Mouse (Mus musculus) testis, adult 2 months (tissue): Measurements from ENCODE around the gene Luc7l.

Experiments used
- CTCF ChIP-seq: fragments of 200-500 bp; IDR thresholded peaks from 2 replicates; pipeline ENCODE4 v1.5.1; 2012; ENCODE audit warnings: low read depth, mild to moderate bottlenecking, inconsistent platforms, low read length, moderate library complexity; ENCODE audit not compliant: control insufficient read depth, insufficient read depth, insufficient replicate concordance
- POLR2A ChIP-seq: fragments of 200-500 bp; IDR thresholded peaks from 2 replicates; pipeline ENCODE4 v1.6.1; 2012; ENCODE audit warnings: low read depth, mild to moderate bottlenecking, inconsistent platforms, low read length, moderate library complexity; ENCODE audit not compliant: control insufficient read depth

- TF ChIP-seq POLR2A (no peak), CTCF (no peak)
Measured at GRCm38 (mm10) chr17:26315474-26315873, 62.8 kb downstream of the Luc7l start.
